Mouse (Mus musculus) lung, embryonic 16.5 days (tissue): ENCODE measurements around the gene Eif4a3. TPM values are rescaled to one million over a fixed set of nuclear protein-coding genes. Genes with fewer than 3 reads are reported as not detected.

Experiments
- ATAC-seq: fragments of 200-750 bp; cut with Nextera tagmentation; 2 replicates; pipeline ENCODE4 v1.8.0; 2017; ENCODE audit warnings: low read depth, mild to moderate bottlenecking, moderate library complexity
- H3K27ac ChIP-seq: fragments of 300-500 bp; sonication (generic); 2 replicates; pipeline ENCODE4 v1.5.1; 2014; ENCODE audit warnings: mild to moderate bottlenecking, control low read depth, low read length
- H3K27me3 ChIP-seq: fragments of 300-500 bp; sonication (generic); 2 replicates; pipeline ENCODE4 v1.6.1; 2014; ENCODE audit warnings: low read depth, low read length, mixed read lengths; ENCODE audit not compliant: control insufficient read depth, insufficient read depth
- H3K36me3 ChIP-seq: fragments of 300-500 bp; sonication (generic); 2 replicates; pipeline ENCODE4 v1.6.1; 2014; ENCODE audit warnings: low read length; ENCODE audit not compliant: control insufficient read depth, insufficient read depth
- H3K4me1 ChIP-seq: fragments of 300-500 bp; sonication (generic); replicated peaks from 2 replicates; pipeline ENCODE4 v1.6.1; 2014; ENCODE audit warnings: low read length, mixed read lengths; ENCODE audit not compliant: control insufficient read depth, insufficient read depth
- H3K4me2 ChIP-seq: fragments of 300-500 bp; sonication (generic); 2 replicates; pipeline ENCODE4 v1.6.1; 2014; ENCODE audit warnings: low read depth, low read length, control low read depth
- H3K4me3 ChIP-seq: fragments of 300-500 bp; sonication (generic); 2 replicates; pipeline ENCODE4 v1.5.1; 2014; ENCODE audit warnings: mild to moderate bottlenecking, low read length, control low read depth
- H3K9ac ChIP-seq: fragments of 300-500 bp; sonication (generic); 2 replicates; pipeline ENCODE4 v1.6.1; 2014; ENCODE audit warnings: low read length, control low read depth
- H3K9me3 ChIP-seq: fragments of 300-500 bp; sonication (generic); 2 replicates; pipeline ENCODE4 v1.6.1; 2016; ENCODE audit warnings: low read length; ENCODE audit not compliant: control insufficient read depth
- WGBS: fragments of 180-500 bp; shearing (Covaris S2); extraction: QIAGEN DNeasy Blood & Tissue Kit; methylation state at CpG from one replicate; pipeline ENCODE4 v1.1.7; 2014; 5-methylcytosine and 5-hydroxymethylcytosine counted together
- polyA plus RNA-seq: library from polyadenylated mRNA; unstranded; fragments of >200 nt; fragmentation: Nextera tagmentation; extraction: Ambion mirVana; gene quantifications from 2 replicates; pipeline ENCODE4 v1.2.1, GENCODE M21; 2015

Eif4a3 gene
- polyA plus RNA-seq, 1 experiment from 2014 or later: 339 TPM

DNA sequence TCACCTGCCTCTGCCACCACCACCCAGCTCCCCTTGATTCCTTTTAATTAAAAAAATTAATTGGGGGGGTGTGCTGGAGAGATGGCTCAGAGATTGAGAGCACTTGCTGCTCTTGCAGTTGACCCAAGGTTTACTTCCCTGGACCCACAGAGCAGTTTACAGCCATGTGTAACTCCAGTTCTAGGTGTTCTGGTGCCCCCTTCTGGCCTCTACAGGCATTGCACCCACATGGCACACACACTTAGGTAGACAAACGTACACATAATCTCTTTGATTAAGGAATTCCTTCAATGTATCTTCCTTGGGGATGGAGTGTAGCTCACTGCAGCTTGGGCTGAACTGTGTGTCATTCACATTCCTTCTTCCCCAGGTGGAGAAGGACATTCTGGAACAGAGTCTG is 25.2 kb upstream of the Eif4a3 start:
- Histone ChIP-seq H3K9ac (no peak overlapping the region), H3K27me3 (peaks cover 2% of the 10 kb centered on the region; the same call in 1 of the 2 replicates), H3K4me3 (no peak overlapping the region), H3K4me2 (no peak overlapping the region), H3K4me1 (no peaks in the 10 kb centered on the region), H3K9me3 (peaks cover 4% of the 10 kb centered on the region; the same call in 1 of the 2 replicates), H3K36me3 (no peaks in the 10 kb centered on the region), H3K27ac (no peak overlapping the region)
- WGBS: 62% methylated on average over 1 of the region's 1 CpGs
- ATAC-seq: no peak

DNA sequence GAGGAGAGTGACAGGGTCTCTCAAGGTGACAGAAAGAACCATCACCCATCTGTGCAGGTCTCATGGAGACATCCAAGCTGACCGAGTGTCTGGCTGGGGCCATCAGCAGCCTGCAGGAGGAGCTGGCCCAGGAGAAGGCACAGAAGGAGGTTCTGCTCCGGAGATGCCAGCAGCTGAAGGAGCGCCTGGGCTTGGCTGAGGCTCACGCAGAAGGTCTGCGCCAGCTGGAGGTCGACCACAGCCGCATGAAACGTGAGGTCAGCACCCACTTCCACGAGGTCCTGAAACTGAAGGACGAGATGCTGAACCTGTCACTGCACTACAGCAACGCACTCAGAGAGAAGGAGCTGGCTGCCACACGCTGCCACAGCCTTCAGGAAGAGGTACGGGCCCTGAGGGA is 22.6 kb upstream of the Eif4a3 start:
- 66% methylated on average over 13 of the region's 13 CpGs for WGBS
- Histone ChIP-seq H3K36me3 (no peaks in the 10 kb centered on the region), H3K4me2 (no peak overlapping the region), H3K9ac (no peak overlapping the region), H3K9me3 (peaks cover 4% of the 10 kb centered on the region; the same call in 1 of the 2 replicates), H3K27me3 (peaks cover 2% of the 10 kb centered on the region; the same call in 1 of the 2 replicates), H3K27ac (no peak overlapping the region), H3K4me3 (no peak overlapping the region), H3K4me1 (no peaks in the 10 kb centered on the region)
- no peak for ATAC-seq

- Histone ChIP-seq H3K9ac (no peak overlapping the region), H3K27ac (no peak overlapping the region), H3K4me3 (no peak overlapping the region), H3K4me1 (no peaks in the 10 kb centered on the region), H3K36me3 (no peaks in the 10 kb centered on the region), H3K9me3 (no peaks in the 10 kb centered on the region), H3K4me2 (no peak overlapping the region), H3K27me3 (no peaks in the 10 kb centered on the region; the same call in 1 of the 2 replicates)
- no peak for ATAC-seq
- WGBS: 88% methylated on average over 4 of the region's 4 CpGs
Measured at GRCm38 (mm10) chr11:119316720-119317119, 16.8 kb upstream of the Eif4a3 start.

DNA sequence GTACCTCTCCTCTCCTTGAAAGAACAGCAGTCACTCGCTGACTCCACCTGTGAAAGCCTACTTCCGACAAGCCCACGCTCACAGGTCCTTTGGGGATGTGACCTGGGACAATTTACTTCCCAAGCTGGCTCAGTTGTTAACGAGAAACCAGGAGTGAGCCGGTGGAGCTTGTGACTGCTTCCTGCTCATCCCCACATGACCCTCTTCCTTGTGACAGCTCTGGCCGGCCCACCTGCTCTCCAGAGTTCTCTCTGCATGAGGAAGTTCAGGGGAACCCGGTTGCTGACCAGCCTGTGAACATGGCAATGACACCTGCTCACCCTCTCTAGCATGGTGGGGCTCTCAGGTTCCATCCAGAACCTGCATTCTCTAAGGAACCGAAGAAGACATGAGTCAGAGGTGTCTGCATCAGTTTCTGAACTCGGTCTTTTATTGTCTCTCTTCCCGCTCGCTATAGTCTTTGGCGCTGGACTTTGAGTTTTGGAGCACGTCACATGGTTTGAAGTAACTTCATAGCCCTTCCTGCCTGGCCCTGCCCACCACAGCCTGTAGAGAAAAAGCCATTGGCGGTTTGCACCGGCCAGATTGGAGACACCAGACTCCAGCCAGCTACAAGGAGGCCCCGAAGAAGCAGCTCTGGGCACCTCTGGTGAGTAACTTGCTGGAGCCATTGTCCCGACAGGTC is 14.5 kb upstream of the Eif4a3 start:
- ATAC-seq: no peak
- 72% methylated on average over 17 of the region's 17 CpGs for WGBS
- H3K9ac ChIP-seq: no peak overlapping the region
- no peaks in the 10 kb centered on the region for H3K36me3 ChIP-seq
- no peak overlapping the region for H3K4me3 ChIP-seq
- no peak overlapping the region for H3K4me2 ChIP-seq
- no peaks in the 10 kb centered on the region for H3K9me3 ChIP-seq
- no peaks in the 10 kb centered on the region; the same call in 1 of the 2 replicates for H3K27me3 ChIP-seq
- no peak overlapping the region for H3K27ac ChIP-seq
- no peaks in the 10 kb centered on the region for H3K4me1 ChIP-seq

- no peaks in the 10 kb centered on the region for H3K4me1 ChIP-seq
- no peaks in the 10 kb centered on the region for H3K9me3 ChIP-seq
- no peaks in the 10 kb centered on the region for H3K36me3 ChIP-seq
- H3K27me3 ChIP-seq: no peaks in the 10 kb centered on the region; the same call in 1 of the 2 replicates
- H3K4me3 ChIP-seq: no peak overlapping the region
- H3K4me2 ChIP-seq: no peak overlapping the region
- H3K9ac ChIP-seq: no peak overlapping the region
- WGBS: 12% methylated on average over 10 of the region's 10 CpGs
- ATAC-seq: no peak
- H3K27ac ChIP-seq: no peak overlapping the region
Measured at GRCm38 (mm10) chr11:119310621-119311020, 10.7 kb upstream of the Eif4a3 start.

DNA sequence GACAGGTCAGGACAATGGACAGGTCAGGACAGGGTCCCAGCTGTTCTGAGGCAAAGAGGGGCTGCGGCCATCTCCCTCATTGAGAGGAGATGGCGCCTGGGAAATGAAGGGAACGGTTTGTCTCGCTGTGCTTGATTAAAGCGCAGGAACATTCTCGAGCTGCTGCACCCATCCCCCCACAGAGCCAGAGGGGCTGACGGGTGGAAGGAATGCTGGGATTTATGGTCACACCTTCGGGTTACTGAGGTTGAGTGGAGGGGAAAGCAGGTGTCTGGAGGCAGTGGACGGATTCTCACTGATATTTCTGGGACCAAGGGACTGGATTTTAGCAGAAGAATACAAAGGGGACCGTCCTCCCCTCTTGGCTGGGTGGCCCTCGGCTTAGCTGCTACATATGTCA is 8.0 kb upstream of the Eif4a3 start:
- no peak overlapping the region for H3K4me3 ChIP-seq
- H3K9ac ChIP-seq: no peak overlapping the region
- H3K9me3 ChIP-seq: no peaks in the 10 kb centered on the region
- H3K27me3 ChIP-seq: no peaks in the 10 kb centered on the region; the same call in 1 of the 2 replicates
- 17% methylated on average over 11 of the region's 11 CpGs for WGBS
- no peak overlapping the region for H3K27ac ChIP-seq
- ATAC-seq: no peak
- H3K4me1 ChIP-seq: no peaks in the 10 kb centered on the region
- H3K36me3 ChIP-seq: no peaks in the 10 kb centered on the region
- no peak overlapping the region for H3K4me2 ChIP-seq

GRCm38 (mm10) chr11:119307658-119307867 is 7.7 kb upstream of the Eif4a3 start, which contains the start of gene Card14:
Gene Card14, plus strand, starts transcription at chr11:119307768.
- H3K4me2 ChIP-seq: no peak within 1 kb of the TSS
- H3K27me3 ChIP-seq: no peaks in the 10 kb centered on the region; the same call in 1 of the 2 replicates
- no peaks in the 10 kb centered on the region for H3K36me3 ChIP-seq
- no peak for ATAC-seq
- H3K4me3 ChIP-seq: no peak within 1 kb of the TSS
- 44% methylated on average over 1 of the region's 1 CpGs for WGBS
- H3K27ac ChIP-seq: no peak within 1 kb of the TSS
- H3K9ac ChIP-seq: no peak within 1 kb of the TSS
- H3K4me1 ChIP-seq: no peaks in the 10 kb centered on the region
- no peaks in the 10 kb centered on the region for H3K9me3 ChIP-seq

GRCm38 (mm10) chr11:119306762-119307657 is 7.1 kb upstream of the Eif4a3 start:
- Histone ChIP-seq H3K4me1 (no peaks in the 10 kb centered on the region), H3K9me3 (no peaks in the 10 kb centered on the region), H3K27me3 (no peaks in the 10 kb centered on the region; the same call in 1 of the 2 replicates), H3K36me3 (no peaks in the 10 kb centered on the region), H3K4me3 (no peak overlapping the region), H3K27ac (no peak overlapping the region), H3K4me2 (no peak overlapping the region), H3K9ac (no peak overlapping the region)
- peak; percentile 27; the same call in 1 of the 2 replicates for ATAC-seq
- 43% methylated on average over 13 of the region's 13 CpGs for WGBS

GRCm38 (mm10) chr11:119304904-119305712 is 5.2 kb upstream of the Eif4a3 start:
- WGBS: 45% methylated on average over 16 of the region's 16 CpGs
- H3K9ac ChIP-seq: no peak overlapping the region

More at GRCm38 (mm10) chr11:119304904-119305712, 5.2 kb upstream of the Eif4a3 start:
- Histone ChIP-seq H3K4me3 (no peak overlapping the region), H3K4me2 (no peak overlapping the region), H3K27me3 (no peaks in the 10 kb centered on the region; the same call in 1 of the 2 replicates), H3K4me1 (peaks cover 6% of the 10 kb centered on the region; the same call in 1 of the 2 replicates), H3K9me3 (no peaks in the 10 kb centered on the region), H3K27ac (no peak overlapping the region), H3K36me3 (no peaks in the 10 kb centered on the region)
- peak; percentile 24; the same call in 1 of the 2 replicates for ATAC-seq
